Mouse (Mus musculus): ENCODE results near the gene Pdzrn3. TPM values are rescaled to one million over a fixed set of nuclear protein-coding genes. Genes with fewer than 3 reads are reported as not detected.

Pdzrn3 gene
- total RNA-seq, 2 experiments from 2014 or later = 28.6 to 40.4 TPM

DNA sequence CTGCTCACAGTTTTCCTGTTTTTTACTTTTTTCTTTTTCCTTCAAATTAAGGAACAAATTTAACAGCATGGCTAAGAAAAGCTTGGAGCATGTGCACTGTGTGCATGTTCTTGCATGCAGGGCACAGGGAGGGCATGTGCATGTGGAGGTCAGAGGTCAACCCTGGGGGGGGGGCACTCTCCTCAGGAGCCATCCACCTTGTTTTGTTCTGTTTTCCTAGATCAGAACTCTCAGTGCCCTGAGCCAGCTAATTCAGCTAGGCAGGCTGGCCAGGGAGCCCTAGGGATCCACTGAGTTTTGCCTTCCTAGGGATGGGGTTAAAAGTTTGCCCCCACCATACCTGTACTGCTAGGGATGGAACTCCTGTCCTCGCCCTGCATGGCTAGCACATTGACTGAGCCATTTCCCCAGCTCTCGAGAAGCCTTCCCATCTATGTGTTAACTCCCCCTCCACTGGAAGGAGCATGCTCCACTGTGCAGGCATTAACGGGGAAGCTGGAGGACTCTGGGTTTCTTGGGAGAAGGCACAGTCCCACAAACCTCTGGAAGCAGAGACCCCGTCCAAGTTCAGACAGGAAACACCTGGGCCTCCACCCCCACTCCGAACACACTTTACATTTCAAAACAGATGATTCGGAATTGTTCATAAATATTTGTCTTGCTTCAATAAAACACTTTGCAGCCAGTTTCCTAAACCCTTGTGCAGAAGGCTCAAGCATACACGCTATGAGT lies 107.4 kb downstream of the Pdzrn3 start:
- intact Hi-C loops (cut with DNase I) = no loop called here
- no peak for DNase-seq

DNA sequence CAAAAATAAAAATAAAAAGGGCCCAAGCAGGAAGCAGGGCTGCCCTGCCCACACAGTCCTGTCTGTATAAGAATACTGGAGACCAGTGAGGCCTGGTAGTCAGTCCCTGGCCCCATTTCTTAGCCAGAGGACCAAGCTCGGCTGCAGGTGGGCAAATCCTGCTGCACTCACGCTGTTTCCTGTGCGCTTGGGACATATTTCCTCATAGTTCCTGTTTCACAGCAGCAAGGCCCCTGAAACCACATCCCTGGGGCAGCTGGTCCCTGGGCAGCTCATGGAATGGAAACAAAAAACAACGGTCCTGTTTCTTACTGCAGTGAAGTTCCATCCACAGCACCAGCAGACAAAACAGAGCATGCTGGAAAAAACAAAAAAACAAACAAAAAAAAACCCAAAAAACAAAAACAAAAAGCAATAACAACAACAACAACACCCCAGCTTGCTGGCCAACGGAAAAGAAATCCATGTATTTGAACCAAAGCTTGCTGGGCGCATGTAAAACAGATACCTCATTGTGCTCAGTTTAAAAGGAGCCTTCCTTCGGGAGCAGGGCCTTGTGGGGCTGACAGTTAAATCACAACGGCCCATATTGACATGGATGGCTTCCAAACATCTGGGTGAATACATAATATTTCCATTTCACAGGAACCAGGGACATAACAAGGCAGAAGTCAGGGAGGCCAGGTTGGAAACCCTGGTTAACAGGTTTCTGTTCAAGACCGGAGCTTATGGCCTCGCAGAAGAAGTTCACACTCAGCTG lies 108.2 kb downstream of the Pdzrn3 start:
- intact Hi-C loops (cut with DNase I) = loop anchor here (5.0 kb wide), 1 partner anchor 203 kb away; no protein-coding TSS in a partner anchor
- DNase-seq = no peak

DNA sequence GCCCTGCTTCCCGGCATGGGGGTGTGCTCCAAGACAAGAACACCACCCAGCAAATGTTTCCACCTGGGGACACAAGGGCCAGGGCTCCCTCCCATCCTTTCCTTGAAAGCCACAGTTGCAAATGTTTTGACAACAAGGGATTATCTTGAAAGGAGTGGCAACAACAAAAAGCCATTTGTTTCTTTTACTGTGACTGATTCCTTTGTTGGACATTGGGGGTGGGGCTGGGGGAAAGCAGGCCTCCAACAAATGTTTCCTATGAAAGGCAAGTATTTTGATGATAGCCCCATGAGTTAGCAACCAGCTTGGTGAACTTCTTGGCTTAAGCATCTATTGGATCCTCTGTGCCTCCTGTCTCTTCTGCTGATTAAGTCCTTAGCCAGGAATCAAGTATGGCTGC lies 109.4 kb downstream of the Pdzrn3 start:
- intact Hi-C loops (cut with DNase I) = loop anchor here (5.0 kb wide), 1 partner anchor 204 kb away; no protein-coding TSS in a partner anchor
- no peak for DNase-seq

DNA sequence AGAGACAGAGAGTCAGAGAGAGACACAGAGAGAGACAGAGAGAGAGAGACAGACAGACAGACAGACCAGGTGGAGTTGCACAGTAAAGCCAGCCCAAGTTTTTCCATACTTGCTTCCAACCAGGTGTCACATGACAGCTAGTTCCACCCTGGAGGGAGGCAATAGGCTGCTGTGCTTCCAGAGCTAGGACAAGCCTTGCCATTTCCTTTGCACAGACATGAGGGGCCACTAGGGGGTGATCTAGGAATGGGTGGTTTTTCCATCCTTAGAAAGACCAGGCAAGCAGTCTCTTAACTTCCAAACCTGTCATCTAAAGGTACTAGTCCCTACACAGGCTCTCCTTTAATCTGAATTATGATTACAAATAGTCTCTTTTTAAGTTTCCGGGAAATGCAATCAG lies 110.9 kb downstream of the Pdzrn3 start:
- DNase-seq = peak; percentile 70 to 71
- intact Hi-C loops (cut with DNase I) = loop anchor here (1.0 to 5.0 kb wide), 4 partner anchors 112 to 350 kb away; no protein-coding TSS in a partner anchor

DNA sequence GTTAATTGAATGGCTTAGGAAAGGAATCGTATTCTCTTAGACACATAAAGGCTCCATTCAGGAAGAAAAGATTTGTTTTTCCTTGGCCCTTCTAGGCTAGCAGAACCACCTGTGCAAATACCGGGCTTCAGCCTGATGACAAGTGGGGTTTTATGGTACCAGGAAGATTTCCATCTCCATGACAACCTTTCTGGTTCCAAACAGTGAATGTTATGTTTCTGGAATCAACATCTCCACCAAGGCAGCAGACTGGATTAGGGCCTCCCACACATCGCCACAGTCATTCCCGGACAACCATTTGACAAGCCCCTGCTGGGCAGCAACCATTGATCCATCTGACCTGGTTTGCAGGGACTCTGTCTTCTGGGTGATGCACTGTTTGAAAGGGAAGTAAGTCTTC lies 114.2 kb downstream of the Pdzrn3 start:
- no peak for DNase-seq
- intact Hi-C loops (cut with DNase I) = no loop called here

DNA sequence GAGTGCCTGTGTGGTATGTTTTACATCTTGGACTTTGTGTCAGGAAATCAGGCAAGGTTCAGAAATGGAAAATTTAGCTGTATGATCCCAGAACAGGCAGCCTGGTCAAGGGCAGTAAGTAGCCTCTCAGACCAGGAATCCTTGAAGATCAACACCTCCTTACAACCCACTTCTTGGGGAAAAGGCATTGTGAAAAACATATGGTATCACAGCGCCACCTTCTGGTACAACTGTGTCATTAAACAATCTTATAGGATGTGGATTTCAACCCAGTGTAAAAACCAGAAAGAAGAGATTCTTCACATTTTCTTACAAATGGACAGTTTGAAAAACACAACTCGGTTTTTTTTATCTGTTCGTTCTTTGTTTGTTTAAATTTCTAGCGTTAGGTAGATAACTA lies 116.2 kb downstream of the Pdzrn3 start:
- intact Hi-C loops (cut with DNase I) = loop anchor here (1.0 kb wide), 2 partner anchors 41 to 379 kb away; no protein-coding TSS in a partner anchor
- no peak for DNase-seq

DNA sequence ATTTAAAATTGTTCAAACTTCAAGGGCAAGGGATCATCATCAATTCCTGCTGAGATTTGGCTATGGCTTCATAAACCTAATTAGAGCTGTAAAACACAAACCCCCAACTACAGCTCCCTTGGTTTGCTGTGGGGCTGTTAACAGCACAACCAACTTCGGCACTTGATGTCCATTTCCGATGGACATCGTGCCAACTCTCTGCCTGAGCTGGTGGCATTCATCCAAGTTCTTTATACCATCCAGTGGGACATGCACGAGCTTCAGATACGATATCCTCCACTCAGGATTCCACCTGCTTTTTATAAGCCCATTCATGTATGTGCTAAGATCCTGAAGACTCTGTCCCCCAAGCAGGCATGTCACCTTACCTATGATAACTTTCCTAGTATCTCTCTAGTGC lies 118.3 kb downstream of the Pdzrn3 start:
- no peak for DNase-seq
- intact Hi-C loops (cut with DNase I) = no loop called here

DNA sequence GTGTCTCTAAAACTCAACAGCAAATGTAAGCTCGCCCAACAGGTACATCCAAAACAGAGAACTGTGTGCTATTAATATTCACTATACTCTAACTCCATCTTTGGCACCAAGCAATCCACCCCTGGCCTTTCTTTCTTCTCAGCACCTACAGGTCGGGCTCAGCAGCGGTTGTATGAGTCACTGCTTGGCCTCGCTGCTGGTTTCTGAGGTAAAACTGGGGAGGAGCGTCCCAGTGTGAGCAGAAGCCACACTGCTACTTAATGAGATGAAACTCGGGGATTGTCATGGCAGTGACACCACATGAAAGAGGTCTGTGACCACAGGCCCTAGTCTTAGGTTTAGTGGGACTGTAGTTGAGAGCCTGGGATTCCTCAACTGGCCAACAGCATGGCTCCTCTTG lies 120.3 kb downstream of the Pdzrn3 start:
- intact Hi-C loops (cut with DNase I) = no loop called here
- DNase-seq = no peak

DNA sequence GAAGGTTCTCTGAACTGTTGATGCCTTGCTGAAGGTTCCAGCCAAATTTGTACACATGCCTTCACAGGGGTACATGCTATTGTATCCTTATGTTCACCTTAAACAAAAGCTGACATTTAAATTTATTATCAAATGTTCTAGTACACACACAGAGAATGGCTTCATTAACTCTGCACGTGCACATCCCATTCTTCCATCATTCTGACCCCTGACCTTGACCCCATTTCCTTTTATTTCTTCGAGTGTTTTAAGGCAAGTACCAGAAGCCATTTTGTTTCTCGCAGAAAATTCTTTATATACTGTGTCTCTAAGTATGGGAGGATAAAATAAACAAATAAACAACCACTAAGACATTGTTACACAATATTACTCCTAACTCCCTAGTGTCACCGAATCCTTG lies 123.0 kb downstream of the Pdzrn3 start:
- DNase-seq = no peak
- intact Hi-C loops (cut with DNase I) = no loop called here

DNA sequence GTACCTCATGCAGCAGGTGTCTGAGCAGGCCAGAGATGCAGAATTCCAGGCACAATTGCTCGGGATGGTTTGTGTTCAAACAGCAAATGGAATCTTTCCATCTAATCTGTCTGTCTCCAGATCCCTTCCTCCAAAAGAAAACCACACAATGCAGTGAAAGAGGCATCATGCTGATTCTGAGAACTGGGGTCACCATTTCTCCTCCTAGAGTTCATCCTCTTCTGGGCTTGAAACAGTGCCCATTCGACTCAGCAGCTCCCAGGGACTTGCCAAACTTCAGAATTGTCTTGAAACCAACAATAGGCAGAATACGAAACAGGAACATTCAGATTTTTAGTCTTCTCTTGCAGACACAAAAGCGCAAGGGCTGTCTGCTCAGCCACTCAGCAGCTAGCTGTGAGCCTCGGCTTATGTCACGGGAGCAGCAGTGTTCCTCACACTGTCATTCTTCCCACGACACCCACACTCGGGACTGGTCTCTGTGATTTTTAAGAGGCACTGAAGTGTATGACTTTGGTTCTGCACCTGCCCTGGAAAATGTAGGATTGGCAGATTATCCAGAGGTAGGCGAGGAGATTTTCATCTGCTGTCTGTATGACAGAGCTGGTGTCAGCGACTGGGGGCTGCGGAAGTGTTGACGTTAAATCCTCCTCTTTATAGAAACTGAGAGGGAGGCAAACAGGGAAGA lies 125.6 kb downstream of the Pdzrn3 start:
- DNase-seq = no peak
- intact Hi-C loops (cut with DNase I) = no loop called here

DNA sequence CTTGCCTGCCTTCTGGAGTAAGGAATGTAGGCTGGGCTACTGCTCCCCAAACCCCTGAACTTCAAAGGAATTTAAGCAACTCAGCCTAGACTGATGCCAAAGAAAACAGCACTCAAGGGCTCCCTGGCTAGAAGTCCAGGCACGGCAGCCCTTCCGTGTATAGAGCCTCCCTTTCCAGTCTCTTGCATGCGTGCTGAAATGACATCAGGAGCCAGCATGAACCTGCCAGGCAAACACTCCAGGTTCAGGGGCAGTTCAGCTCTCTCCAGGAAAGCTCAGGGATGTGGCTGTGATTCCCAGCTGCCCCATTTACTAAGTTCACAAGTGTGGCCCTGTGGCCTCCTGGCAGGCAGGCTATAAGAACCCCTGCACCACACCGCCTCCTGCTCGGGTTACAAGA lies 126.5 kb downstream of the Pdzrn3 start:
- no peak for DNase-seq
- intact Hi-C loops (cut with DNase I) = no loop called here

DNA sequence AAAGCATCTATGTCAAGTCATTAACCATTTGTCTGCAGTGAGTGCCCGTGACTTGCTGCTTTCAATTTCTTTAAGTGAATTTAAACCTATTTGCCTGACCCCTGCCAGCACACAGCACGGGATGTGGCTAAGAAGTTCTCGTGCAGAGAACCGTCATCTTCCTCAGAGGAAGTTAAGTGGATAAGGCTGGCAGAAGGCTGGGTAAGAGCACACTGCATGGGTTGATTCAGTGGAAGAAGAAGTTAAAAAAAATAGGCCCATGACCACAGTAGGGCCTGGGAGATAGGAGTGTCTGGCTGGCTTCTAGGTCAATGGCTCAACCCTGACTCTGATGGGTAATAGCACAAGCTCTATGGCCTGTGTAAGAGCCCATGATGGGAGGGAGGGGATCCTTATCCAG lies 131.6 kb downstream of the Pdzrn3 start:
- no peak for DNase-seq
- intact Hi-C loops (cut with DNase I) = no loop called here

DNA sequence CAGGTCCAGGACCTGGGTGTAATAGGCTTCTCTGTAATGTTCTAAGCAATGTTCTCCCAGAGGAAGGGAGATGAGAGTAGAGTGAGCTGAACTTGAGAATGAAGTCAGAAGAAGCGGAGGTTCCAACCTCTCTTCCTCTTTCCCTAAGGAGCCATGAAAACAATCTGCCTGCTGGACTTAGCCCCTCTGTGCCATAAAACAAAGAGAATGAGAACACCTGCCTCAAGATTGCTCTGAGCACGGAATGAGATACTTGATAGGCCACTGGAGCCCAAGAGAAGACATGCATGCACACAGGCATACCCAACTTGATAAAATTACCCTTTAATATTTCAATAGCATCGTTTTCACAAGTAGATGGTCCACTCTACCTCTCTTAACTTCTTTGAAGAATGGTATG lies 133.3 kb downstream of the Pdzrn3 start:
- no peak for DNase-seq
- intact Hi-C loops (cut with DNase I) = no loop called here

DNA sequence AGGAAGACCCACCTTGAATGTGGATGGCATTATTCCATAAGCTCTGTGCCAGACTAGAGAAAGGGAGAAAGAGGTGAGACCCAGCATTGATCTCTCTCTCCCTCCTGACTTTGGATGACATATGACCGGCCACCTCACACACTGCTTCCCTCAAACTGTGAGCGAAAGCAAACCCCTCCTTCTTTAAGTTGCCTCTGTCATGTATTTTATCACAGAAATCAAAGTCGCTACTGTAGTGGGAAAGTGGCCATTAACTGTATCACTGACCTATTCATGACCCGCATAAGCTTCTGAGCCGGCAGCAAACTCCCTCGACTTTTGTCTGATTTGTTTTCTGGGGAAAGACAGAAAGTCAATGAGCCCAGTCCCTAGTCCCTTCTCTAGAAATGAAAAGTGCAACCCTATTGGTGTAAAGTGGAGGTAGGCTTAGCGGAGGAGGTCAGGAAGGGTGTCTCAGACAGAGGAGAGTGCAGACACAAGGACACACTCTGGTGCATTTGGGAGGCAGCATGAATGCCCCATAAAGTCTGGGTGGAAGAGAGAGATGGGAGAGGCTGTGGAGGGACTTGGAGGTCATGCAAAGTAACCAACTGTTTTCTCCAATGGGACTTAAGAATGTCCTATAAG lies 134.4 kb downstream of the Pdzrn3 start:
- intact Hi-C loops (cut with DNase I) = no loop called here
- no peak for DNase-seq

DNA sequence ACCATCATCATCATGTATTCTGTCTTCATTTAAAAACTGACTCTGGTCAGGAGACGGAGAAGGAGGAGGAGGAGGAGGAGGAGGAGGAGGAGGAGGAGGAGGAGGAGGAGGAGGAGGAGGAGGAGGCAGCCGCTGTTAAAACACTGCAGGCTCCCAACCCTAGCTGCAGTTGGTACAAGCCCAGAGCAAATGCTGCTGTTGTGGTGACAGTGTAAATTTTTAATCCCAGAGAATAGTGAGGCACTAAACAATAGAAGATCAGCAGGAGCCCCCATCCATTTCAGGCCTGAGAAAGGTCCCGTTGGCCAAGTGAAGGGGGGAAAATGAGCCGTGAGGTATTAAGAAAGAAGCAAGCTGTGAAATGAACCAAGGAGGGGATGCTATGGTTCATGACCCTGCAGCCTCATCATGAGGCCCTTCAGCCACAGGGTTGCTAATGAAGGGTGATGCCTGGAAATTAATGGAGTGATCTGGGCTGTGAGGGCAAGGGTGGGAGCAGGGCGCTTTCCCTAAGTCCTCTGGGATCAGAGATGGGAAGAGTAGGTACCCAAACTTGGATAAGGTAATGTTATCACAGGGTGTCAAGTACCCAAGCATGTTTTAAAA lies 141.0 kb downstream of the Pdzrn3 start:
- intact Hi-C loops (cut with DNase I) = no loop called here
- no peak for DNase-seq

DNA sequence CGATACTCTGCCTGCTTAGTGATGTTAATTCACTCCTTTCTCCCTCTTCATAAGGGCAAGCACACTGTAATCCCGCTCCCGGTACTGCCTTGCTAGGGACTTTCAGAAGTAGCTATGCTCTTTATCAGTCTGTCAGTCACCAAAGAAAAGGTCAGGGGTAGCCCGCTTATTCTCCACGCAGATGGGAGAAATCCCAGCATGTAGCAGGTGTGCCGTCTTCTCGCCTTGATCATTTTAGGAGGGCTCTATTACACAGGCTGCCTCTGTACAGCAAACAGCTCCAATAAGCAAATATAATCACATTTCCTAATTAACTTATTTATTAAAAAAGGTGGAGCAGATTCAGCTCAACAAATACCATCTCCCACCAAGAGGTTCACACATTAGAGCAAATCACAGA lies 141.5 kb downstream of the Pdzrn3 start:
- DNase-seq = no peak
- intact Hi-C loops (cut with DNase I) = no loop called here

DNA sequence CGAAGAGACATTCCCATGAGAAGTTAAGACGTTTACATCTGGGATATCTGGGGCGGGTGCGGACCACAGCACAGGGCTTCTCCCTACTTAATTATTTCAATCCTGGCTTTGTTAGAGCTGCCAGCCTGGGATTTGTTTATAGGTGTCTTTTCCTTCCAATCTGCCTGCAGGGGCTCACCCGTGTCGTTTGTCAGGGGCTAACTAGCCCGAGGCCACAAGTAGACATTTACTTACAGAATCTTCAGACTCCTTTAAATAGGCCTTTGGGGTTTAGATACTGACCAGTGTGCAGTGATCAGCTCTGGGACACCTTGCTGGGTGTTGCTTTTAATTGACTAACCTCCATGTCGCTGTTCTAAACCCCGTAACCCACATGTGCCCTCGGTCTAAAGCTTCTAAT lies 143.3 kb downstream of the Pdzrn3 start:
- intact Hi-C loops (cut with DNase I) = no loop called here
- no peak for DNase-seq

DNA sequence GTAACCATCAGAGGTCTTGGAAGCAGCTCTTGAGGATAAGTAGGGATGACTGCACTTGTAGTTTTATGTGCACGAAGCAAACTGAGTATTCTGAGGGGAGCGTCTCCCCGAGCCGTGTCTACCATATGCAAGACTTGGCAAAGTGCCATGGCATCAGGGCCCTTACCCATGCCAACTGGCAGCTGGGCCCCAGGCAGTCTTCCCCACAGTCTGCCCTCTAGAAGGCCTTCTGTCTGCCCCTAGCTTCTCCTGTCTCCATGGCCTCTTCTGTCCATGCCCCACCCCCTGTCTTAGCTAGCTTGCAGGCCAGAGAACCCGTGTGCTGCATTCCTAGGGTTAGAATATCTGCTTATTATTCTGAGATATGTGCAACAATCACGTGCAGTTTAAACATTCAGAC lies 144.0 kb downstream of the Pdzrn3 start:
- no peak for DNase-seq
- intact Hi-C loops (cut with DNase I) = no loop called here

DNA sequence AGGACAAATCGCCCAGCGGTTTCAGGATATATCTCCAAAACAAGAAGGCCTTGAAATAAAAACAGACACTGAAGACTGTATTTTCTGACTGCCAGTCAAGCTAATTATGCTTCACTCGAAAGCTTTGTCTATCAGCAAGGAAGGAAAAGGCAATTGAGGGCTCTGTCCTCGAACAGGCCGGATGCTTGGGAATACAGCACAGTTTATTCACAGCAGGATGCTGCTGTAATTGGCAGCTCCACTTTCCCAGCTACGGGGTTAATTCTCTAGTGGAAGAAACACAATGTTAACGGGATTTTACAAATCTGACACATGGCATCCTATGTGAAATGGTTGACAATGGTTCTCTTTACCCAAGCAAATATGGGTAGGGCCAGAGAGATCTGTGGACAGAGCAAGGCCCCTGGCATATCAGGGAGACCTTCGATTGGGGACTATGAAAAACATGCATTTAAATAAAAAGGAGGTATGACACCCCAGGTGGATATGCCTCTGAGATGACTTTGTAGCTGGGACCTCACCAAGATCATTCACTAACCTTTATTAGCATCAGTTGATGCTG lies 150.3 kb downstream of the Pdzrn3 start:
- intact Hi-C loops (cut with DNase I) = no loop called here
- DNase-seq = no peak

DNA sequence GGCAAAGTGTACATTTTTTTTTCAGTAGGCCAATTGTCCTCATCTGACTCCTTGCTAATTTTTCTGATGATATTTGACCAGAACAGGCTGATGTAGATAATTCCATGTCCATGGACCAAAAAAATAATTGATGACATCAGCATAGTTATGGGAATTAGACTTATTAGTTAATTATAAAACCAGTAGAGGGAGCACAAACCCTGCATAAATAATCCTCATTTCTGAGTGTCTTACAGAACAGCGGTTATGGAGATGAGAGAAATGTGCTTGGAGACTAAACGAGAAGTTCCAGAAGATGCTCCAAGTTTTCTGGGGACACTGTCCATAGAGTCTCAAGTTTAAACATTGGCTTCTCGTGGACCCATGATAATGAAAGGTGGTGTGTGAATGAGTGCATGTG lies 157.4 kb downstream of the Pdzrn3 start:
- intact Hi-C loops (cut with DNase I) = loop anchor here (1.0 kb wide), 1 partner anchor 41 kb away; no protein-coding TSS in a partner anchor

More for the DNA sequence above, 157.4 kb downstream of the Pdzrn3 start:
- DNase-seq = no peak

All from heart, postnatal 36 days (tissue).